Mouse (Mus musculus): ENCODE data around the gene Zfp488. TPM values are rescaled to one million over a fixed set of nuclear protein-coding genes. Genes with fewer than 3 reads are reported as not detected.

Zfp488 gene
- polyA plus RNA-seq, 1 experiment from 2014 or later, result 0.07 TPM

- TF ChIP-seq CTCF (IDR thresholded peaks at IDR 0.05; ENCODE audit: low read depth), result no peak
- no peaks in the 10 kb centered on the region for H3K27me3 ChIP-seq (replicated peaks; ENCODE audit: control insufficient read depth, insufficient read depth, low read length)
- H3K27ac ChIP-seq (ENCODE audit: low read depth, low read length), result no peak overlapping the region
- H3K36me3 ChIP-seq (ENCODE audit: control insufficient read depth, insufficient read depth), result no peaks in the 10 kb centered on the region
- H3K4me1 ChIP-seq (replicated peaks; ENCODE audit: control insufficient read depth, insufficient read depth, low read length), result no peaks in the 10 kb centered on the region
- H3K9ac ChIP-seq (ENCODE audit: low read depth, low read length), result no peak overlapping the region
- no peak for ATAC-seq
- no peaks in the 10 kb centered on the region for H3K9me3 ChIP-seq (ENCODE audit: control insufficient read depth)
- H3K4me3 ChIP-seq (ENCODE audit: low read depth, low read length), result no peak overlapping the region
- H3K4me2 ChIP-seq (replicated peaks; ENCODE audit: low read depth), result no peak overlapping the region
Measured at GRCm38 (mm10) chr14:34000076-34000475, 21.5 kb upstream of the Zfp488 start.

GRCm38 (mm10) chr14:33997427-33997826 is 18.9 kb upstream of the Zfp488 start:
- no peak for ATAC-seq
- Histone ChIP-seq H3K27me3 (replicated peaks; ENCODE audit: control insufficient read depth, insufficient read depth, low read length) (no peaks in the 10 kb centered on the region), H3K36me3 (ENCODE audit: control insufficient read depth, insufficient read depth) (no peaks in the 10 kb centered on the region), H3K4me1 (replicated peaks; ENCODE audit: control insufficient read depth, insufficient read depth, low read length) (no peaks in the 10 kb centered on the region), H3K9me3 (ENCODE audit: control insufficient read depth) (no peaks in the 10 kb centered on the region), H3K27ac (ENCODE audit: low read depth, low read length) (no peak overlapping the region), H3K4me3 (ENCODE audit: low read depth, low read length) (no peak overlapping the region), H3K4me2 (replicated peaks; ENCODE audit: low read depth) (no peak overlapping the region), H3K9ac (ENCODE audit: low read depth, low read length) (no peak overlapping the region)
- TF ChIP-seq CTCF (IDR thresholded peaks at IDR 0.05; ENCODE audit: low read depth), result 0 out of 2 replicates have a peak, but pooled peaks have one; percentile 17
- WGBS, result 45% methylated on average over 6 of the region's 6 CpGs

- Histone ChIP-seq H3K4me2 (replicated peaks; ENCODE audit: low read depth) (no peak overlapping the region), H3K27me3 (replicated peaks; ENCODE audit: control insufficient read depth, insufficient read depth, low read length) (no peaks in the 10 kb centered on the region), H3K4me3 (ENCODE audit: low read depth, low read length) (no peak overlapping the region), H3K9me3 (ENCODE audit: control insufficient read depth) (no peaks in the 10 kb centered on the region), H3K9ac (ENCODE audit: low read depth, low read length) (no peak overlapping the region), H3K4me1 (replicated peaks; ENCODE audit: control insufficient read depth, insufficient read depth, low read length) (no peaks in the 10 kb centered on the region), H3K27ac (ENCODE audit: low read depth, low read length) (no peak overlapping the region), H3K36me3 (ENCODE audit: control insufficient read depth, insufficient read depth) (no peaks in the 10 kb centered on the region)
- WGBS, result 80% methylated on average over 6 of the region's 6 CpGs
- TF ChIP-seq CTCF (IDR thresholded peaks at IDR 0.05; ENCODE audit: low read depth), result no peak
- no peak for ATAC-seq
Measured at GRCm38 (mm10) chr14:33993521-33994289, 15.1 kb upstream of the Zfp488 start.

- Histone ChIP-seq H3K27ac (ENCODE audit: low read depth, low read length) (no peak overlapping the region), H3K9me3 (ENCODE audit: control insufficient read depth) (no peaks in the 10 kb centered on the region), H3K36me3 (ENCODE audit: control insufficient read depth, insufficient read depth) (no peaks in the 10 kb centered on the region), H3K27me3 (replicated peaks; ENCODE audit: control insufficient read depth, insufficient read depth, low read length) (no peaks in the 10 kb centered on the region), H3K9ac (ENCODE audit: low read depth, low read length) (no peak overlapping the region), H3K4me3 (ENCODE audit: low read depth, low read length) (no peak overlapping the region), H3K4me1 (replicated peaks; ENCODE audit: control insufficient read depth, insufficient read depth, low read length) (no peaks in the 10 kb centered on the region), H3K4me2 (replicated peaks; ENCODE audit: low read depth) (no peak overlapping the region)
- no peak for ATAC-seq
- WGBS, result 92% methylated on average over 9 of the region's 9 CpGs
- no peak for TF ChIP-seq CTCF (IDR thresholded peaks at IDR 0.05; ENCODE audit: low read depth)
Measured at GRCm38 (mm10) chr14:33993051-33993450, 14.5 kb upstream of the Zfp488 start.

GRCm38 (mm10) chr14:33991971-33992370 is 13.4 kb upstream of the Zfp488 start:
- Histone ChIP-seq H3K4me2 (replicated peaks; ENCODE audit: low read depth) (no peak overlapping the region), H3K36me3 (ENCODE audit: control insufficient read depth, insufficient read depth) (no peaks in the 10 kb centered on the region), H3K4me3 (ENCODE audit: low read depth, low read length) (no peak overlapping the region), H3K27me3 (replicated peaks; ENCODE audit: control insufficient read depth, insufficient read depth, low read length) (no peaks in the 10 kb centered on the region), H3K27ac (ENCODE audit: low read depth, low read length) (no peak overlapping the region), H3K9me3 (ENCODE audit: control insufficient read depth) (no peaks in the 10 kb centered on the region), H3K4me1 (replicated peaks; ENCODE audit: control insufficient read depth, insufficient read depth, low read length) (no peaks in the 10 kb centered on the region), H3K9ac (ENCODE audit: low read depth, low read length) (no peak overlapping the region)
- no peak for ATAC-seq
- WGBS, result 72% methylated on average over 4 of the region's 4 CpGs
- TF ChIP-seq CTCF (IDR thresholded peaks at IDR 0.05; ENCODE audit: low read depth), result no peak

GRCm38 (mm10) chr14:33989201-33989600 is 10.6 kb upstream of the Zfp488 start:
- WGBS, result 49% methylated on average over 3 of the region's 3 CpGs
- Histone ChIP-seq H3K9ac (ENCODE audit: low read depth, low read length) (no peak overlapping the region), H3K27me3 (replicated peaks; ENCODE audit: control insufficient read depth, insufficient read depth, low read length) (no peaks in the 10 kb centered on the region), H3K4me3 (ENCODE audit: low read depth, low read length) (no peak overlapping the region), H3K9me3 (ENCODE audit: control insufficient read depth) (no peaks in the 10 kb centered on the region), H3K36me3 (ENCODE audit: control insufficient read depth, insufficient read depth) (no peaks in the 10 kb centered on the region), H3K4me1 (replicated peaks; ENCODE audit: control insufficient read depth, insufficient read depth, low read length) (no peaks in the 10 kb centered on the region), H3K27ac (ENCODE audit: low read depth, low read length) (no peak overlapping the region), H3K4me2 (replicated peaks; ENCODE audit: low read depth) (no peak overlapping the region)
- TF ChIP-seq CTCF (IDR thresholded peaks at IDR 0.05; ENCODE audit: low read depth), result no peak
- ATAC-seq, result no peak
